Mouse (Mus musculus) layer of hippocampus, postnatal 10 days (tissue): Measurements from ENCODE around the gene 6030445D17Rik. TPM values are rescaled to one million over a fixed set of nuclear protein-coding genes. Genes with fewer than 3 reads are reported as not detected.
A peak's percentile ranks its signal among the peaks of the same experiment; 100 is the strongest.

Experiments used
- DNase-seq, 2 experiments: peaks; one replicate each; pipeline ENCODE4 v3.0.0; 2021; ENCODE audit warnings: low spot score in 2 of 2
- long read RNA-seq: library from polyadenylated mRNA; stranded (forward); transcript quantifications from one replicate; pipeline ENCODE4 v2.0.0, GENCODE M21; 2023
- total RNA-seq, 2 experiments: library from RNA; stranded (reverse); gene quantifications; 2 replicates each; pipeline ENCODE4 v1.2.3; 2021

The 6030445D17Rik gene
- total RNA-seq, result under 1 TPM; 0.62 TPM
- long read RNA-seq, result 0 reads

- DNase-seq, result peak; percentile 64 to 73
Observed at GRCm38 (mm10) chr4:136462086-136462838, at the start of gene 6030445D17Rik. TSS of gene 6030445D17Rik (plus strand) at chr4:136462250.

DNA sequence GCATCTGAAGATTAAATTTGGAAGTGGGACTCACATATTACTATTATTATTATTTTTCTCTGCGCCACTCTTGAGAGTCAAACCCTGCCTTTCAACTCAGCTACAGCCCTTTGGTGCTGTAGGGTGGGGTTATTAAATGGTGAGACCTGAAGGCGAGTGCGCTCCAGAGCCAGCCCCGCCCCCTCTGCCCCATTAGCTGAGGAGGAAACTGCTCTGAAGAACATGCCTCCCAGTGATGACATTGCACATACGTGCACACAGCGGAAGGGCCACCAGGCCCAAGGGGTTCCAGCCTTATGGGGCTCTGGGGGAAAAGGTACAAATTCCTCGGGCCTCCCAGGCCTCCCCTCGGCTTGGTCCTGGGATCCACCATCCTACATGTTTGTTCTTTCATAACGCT lies 46.6 kb upstream of the 6030445D17Rik start:
- no peak for DNase-seq

GRCm38 (mm10) chr4:136418962-136419361 lies 43.1 kb upstream of the 6030445D17Rik start:
- DNase-seq, result no peak

- DNase-seq, result no peak
Observed at GRCm38 (mm10) chr4:136419386-136419785, 42.7 kb upstream of the 6030445D17Rik start.

GRCm38 (mm10) chr4:136423224-136423623 lies 38.8 kb upstream of the 6030445D17Rik start, which contains the start of gene Htr1d:
TSS of gene Htr1d (plus strand) at chr4:136423524.
- no peak for DNase-seq

GRCm38 (mm10) chr4:136424120-136424999 lies 37.7 kb upstream of the 6030445D17Rik start:
- peak in 1 of 2 experiments; percentile 30 for DNase-seq

DNA sequence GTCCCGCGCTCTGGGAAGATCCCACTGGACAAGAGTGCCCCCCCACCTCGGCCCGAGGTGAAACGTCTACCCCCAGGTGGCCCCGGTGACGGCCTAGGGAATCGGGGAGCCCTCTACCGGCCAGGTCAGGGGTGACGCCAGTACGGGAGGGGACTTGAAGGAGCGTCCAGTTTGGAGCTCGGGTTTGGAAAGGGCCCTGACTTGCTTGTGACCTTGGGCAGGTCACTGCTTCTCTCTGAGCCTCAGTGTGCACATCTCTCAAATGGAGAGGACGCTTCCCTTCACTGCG lies 37.1 kb upstream of the 6030445D17Rik start:
- no peak for DNase-seq

DNA sequence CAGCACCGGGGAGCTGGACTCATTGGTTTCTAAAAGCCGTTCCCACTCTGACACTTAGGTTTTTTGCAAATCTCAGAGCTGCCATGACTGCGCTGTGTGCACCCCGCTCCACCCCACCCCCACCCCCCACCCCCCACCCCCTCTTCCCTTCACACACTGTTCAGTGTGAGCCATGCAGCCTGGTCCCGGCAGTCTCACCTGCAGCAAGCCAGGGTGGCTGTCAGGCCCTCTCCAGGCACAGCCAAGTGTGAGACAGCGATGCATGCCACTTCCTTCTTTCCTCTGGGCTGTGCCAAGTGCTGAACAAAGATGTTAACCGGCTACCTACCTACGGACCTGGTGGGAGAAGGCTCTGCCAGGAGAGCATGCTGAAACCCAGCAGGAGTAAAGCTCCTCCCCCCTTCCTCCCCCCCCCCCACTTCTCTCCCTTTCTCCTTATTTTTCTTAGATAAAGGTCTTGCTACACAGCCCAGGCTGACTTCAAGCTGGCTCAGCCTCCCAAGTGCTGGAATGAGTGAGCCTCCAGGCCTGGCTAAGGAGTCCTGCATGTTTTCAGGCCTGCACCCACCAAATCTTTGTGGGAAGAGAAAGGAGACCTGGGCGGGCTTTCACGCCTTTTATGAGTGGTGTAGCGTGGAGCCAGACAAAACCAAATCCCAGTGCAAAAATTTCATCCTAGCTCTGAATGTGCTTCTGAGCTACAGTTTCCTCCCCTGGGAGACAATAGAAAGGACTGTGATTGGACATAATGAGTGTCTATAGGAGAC lies 31.3 kb upstream of the 6030445D17Rik start:
- DNase-seq, result no peak

- DNase-seq, result peak; percentile 60 to 64
Observed at GRCm38 (mm10) chr4:136431376-136431693, 30.7 kb upstream of the 6030445D17Rik start.

DNA sequence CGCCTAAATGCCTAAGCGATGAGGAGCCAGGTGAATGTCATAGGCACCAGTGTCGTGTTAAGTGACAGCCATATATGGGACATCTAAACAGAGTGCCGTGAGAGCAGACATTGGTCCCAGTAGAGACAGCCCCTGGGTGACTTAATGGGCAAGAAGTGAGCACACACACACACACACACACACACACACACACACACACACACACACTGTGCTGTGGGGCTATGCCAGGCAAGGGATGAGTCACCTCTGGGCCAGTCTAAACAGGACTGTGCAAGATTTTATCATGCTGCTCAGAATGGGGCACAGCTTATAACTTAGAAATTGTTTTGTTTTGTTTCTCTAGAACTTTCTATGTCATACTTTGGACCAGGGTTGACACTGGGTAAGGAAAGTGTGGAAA lies 28.0 kb upstream of the 6030445D17Rik start:
- DNase-seq, result no peak

GRCm38 (mm10) chr4:136439106-136439505 lies 22.9 kb upstream of the 6030445D17Rik start:
- DNase-seq, result no peak

GRCm38 (mm10) chr4:136441354-136442043 lies 20.6 kb upstream of the 6030445D17Rik start:
- DNase-seq, result no peak

DNA sequence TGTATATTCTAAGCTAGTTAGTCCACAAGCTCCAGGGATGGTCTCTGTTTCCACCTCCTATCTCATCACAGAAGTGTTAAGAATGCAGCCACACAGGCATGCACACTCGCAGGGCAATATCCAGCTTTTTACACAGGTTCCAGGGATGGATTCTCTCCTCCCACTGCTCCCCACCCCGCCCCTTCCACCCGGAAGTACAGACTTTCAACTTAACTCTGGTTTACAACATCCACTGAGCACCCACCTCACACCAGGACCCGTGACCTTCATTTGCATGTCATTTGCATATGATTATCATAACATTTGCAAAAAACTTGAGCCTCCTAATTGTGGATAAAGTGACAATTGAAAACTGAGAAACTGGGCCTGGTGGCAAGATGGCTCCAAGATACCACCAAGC lies 17.5 kb upstream of the 6030445D17Rik start:
- no peak for DNase-seq

DNA sequence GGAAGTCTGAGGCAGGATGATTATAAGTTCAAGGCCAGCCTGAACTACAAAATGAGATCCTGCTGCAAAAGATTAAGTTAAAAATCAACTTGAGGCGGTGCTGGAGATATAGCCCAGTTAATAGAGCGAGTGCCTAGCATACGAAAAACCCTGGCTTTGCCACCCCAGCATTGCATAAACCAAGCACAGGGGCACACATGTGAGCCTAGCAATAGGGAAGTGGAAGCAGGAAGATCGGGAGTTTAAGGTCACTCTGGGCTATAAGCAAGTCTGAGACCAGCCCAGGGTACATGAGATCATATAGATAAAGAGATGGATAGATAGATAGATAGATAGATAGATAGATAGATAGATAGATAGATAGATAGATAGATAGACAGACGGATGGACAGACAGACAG lies 12.3 kb upstream of the 6030445D17Rik start:
- no peak for DNase-seq

DNA sequence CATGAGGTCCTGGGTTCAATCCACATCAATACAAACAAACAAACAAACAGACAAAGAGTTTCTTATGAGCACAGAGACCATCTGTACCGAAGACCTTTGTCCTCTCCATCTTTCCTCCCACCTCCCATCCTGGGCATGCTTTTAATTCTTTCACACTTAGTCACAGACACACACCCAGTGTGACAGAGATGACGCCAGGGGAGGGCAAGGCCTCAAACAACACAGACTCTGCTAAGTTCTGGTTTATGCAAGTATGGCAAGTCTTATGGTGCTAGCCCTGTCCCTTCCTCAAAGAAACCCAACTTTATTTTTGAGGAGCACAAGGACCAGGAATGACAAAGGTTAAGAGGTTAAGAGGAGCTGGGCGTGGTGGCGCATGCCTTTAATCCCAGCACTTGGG lies 11.8 kb upstream of the 6030445D17Rik start:
- no peak for DNase-seq

DNA sequence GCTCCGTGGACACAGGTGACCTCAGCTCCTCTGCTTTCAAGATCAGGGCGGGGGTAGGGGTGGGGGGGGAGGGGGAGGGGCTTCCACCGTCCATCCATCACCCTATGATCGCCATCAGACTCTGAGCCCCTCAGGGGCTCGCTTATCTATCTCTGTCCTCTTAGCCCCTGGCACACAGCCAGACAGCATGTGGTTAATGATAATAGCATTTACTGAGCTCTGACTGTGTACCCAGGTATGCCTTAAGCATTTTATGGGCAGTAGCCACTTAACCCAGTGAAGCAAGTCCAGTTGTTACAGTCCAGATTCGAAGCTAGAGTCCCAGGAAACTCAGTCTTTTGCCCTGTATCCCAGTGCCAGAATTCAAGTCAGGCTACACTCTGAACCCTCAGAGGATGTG lies 10.5 kb upstream of the 6030445D17Rik start:
- DNase-seq, result no peak

DNA sequence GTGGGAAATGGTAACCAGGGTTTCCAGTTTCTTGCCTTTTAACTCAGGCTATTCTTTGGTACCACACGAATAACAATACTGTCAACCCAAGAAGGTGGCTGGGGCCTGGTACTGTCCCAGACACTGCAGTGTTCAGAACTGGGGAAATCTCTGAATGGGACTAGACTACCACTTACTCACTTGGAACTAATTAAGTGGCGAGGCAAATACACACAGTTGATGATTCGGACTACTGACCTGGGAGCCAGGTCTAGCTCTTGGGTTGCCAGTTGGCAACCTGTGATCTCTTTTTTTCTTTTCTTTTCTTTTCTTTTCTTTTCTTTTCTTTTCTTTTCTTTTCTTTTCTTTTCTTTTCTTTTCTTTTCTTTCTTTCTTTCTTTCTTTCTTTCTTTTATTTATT lies 9.8 kb upstream of the 6030445D17Rik start:
- DNase-seq, result no peak

DNA sequence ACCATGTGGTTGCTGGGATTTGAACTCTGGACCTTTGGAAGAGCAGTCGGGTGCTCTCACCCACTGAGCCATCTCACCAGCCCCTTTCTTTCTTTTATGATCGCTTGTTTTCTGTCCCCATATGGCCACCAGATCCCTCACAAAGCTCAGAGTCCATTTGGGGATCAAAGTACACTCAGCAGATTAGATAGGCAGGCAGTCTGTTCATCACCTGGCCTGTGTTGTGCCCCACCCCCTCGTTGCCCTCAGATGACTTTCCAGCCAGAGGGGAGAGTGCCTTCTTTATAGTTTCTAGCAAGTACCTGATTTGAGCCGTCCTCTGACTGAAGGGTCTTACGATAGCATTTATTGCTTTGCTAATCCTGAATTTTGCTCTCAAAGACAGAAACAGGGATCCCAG lies 9.3 kb upstream of the 6030445D17Rik start:
- DNase-seq, result no peak

DNA sequence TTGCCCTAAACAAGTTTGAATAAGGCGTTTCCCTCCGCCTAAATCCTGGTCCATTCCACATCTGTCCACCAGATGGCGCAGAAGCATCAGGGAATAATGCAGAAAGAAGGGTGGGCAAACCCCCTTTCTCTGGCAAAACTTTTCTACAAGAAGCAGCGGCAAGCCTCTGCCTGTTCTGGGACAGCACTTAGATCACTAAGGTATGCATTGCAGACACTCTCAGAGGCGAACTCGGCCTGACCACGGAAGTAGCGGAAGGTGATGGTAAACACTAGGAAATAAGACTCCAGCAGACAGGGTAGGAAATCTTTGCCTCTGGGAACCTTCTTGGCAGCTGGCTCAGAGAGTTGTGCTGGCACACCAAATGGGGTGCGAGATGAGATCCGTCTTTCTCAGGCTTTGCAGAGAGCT lies 7.2 kb upstream of the 6030445D17Rik start:
- peak; percentile 88 to 90 for DNase-seq

- DNase-seq, result no peak
Observed at GRCm38 (mm10) chr4:136456516-136457218, 5.4 kb upstream of the 6030445D17Rik start.

GRCm38 (mm10) chr4:136458276-136458675 lies 3.8 kb upstream of the 6030445D17Rik start:
- DNase-seq, result no peak
